Mouse (Mus musculus) testis, adult 2 months (tissue): ENCODE results near the gene Ghrhr. TPM values are rescaled to one million over a fixed set of nuclear protein-coding genes. Genes with fewer than 3 reads are reported as not detected.

ENCODE experiments used
- H3K27ac ChIP-seq: fragments of 200-500 bp; 2 replicates; pipeline ENCODE4 v1.5.1; 2012; ENCODE audit warnings: low read depth, low read length; ENCODE audit not compliant: control insufficient read depth, insufficient read depth
- H3K27me3 ChIP-seq: fragments of 200-500 bp; 2 replicates; pipeline ENCODE4 v1.6.1; 2012; ENCODE audit warnings: mild to moderate bottlenecking, low read length, moderate library complexity; ENCODE audit not compliant: control insufficient read depth, insufficient read depth
- H3K36me3 ChIP-seq: fragments of 200-500 bp; 2 replicates; pipeline ENCODE4 v1.6.1; 2012; ENCODE audit warnings: mild to moderate bottlenecking, low read length; ENCODE audit not compliant: control insufficient read depth, insufficient read depth
- H3K4me1 ChIP-seq: fragments of 200-500 bp; 2 replicates; pipeline ENCODE4 v1.6.1; 2012; ENCODE audit warnings: low read length; ENCODE audit not compliant: control insufficient read depth, insufficient read depth
- H3K4me3 ChIP-seq: fragments of 200-500 bp; 2 replicates; pipeline ENCODE4 v1.5.1; 2012; ENCODE audit warnings: low read depth, mild to moderate bottlenecking, low read length, moderate library complexity, mixed read lengths; ENCODE audit not compliant: control insufficient read depth
- CTCF ChIP-seq: fragments of 200-500 bp; IDR thresholded peaks from 2 replicates; pipeline ENCODE4 v1.5.1; 2012; ENCODE audit warnings: low read depth, mild to moderate bottlenecking, inconsistent platforms, low read length, moderate library complexity; ENCODE audit not compliant: control insufficient read depth, insufficient read depth, insufficient replicate concordance
- POLR2A ChIP-seq: fragments of 200-500 bp; IDR thresholded peaks from 2 replicates; pipeline ENCODE4 v1.6.1; 2012; ENCODE audit warnings: low read depth, mild to moderate bottlenecking, inconsistent platforms, low read length, moderate library complexity; ENCODE audit not compliant: control insufficient read depth
- polyA plus RNA-seq: library from polyadenylated mRNA; depleted of rRNA; stranded (reverse); fragments of >200 nt; gene quantifications from 2 replicates; pipeline ENCODE4 v1.2.3, GENCODE M21; 2012

Gene Ghrhr
- polyA plus RNA-seq, 1 experiment, result not detected

DNA sequence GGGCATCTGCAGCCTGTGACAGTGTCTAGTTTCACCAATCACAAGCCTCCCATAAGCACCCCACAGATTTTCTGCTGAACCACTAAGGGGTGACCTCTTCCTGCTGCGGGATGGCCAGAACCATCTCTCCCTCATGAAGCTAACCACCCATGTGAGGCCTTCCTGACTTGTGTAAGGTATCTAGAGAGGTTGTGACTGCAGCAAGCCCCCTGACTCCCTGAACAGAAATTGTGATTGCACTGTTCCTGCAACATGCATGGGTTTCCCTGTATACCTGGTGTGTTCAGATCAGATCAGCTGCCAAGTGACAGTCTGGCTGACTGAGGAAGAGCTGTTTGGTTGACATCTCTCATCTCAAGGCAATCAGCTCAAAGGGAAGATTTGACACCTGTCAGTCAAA lies 13.4 kb upstream of the Ghrhr start:
- no peaks in the 10 kb centered on the region for H3K36me3 ChIP-seq
- no peak for TF ChIP-seq CTCF
- TF ChIP-seq POLR2A, result no peak
- H3K4me1 ChIP-seq, result no peaks in the 10 kb centered on the region
- H3K27ac ChIP-seq, result no peak overlapping the region
- H3K27me3 ChIP-seq, result no peaks in the 10 kb centered on the region
- H3K4me3 ChIP-seq, result no peak overlapping the region

DNA sequence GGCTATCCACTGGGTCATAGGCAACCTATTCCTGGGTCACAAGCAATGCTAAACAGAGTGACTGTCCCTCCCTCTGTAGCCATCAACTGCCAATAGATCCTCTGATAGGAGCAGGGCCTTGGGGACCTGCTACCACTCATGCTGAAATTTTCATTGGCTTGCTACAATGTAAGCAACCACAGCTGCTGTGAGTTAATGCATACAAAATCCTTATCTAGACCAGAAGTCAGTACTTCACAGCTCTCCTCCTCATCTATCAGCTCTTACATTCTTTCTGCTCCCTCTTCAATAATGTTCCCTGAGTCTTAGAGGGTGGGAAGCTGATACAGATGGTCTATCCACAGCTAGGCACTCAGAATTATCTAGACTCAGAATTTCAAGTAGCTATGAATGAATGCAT lies 9.0 kb upstream of the Ghrhr start:
- Histone ChIP-seq H3K4me1 (no peaks in the 10 kb centered on the region), H3K4me3 (no peak overlapping the region), H3K27ac (no peak overlapping the region), H3K36me3 (no peaks in the 10 kb centered on the region), H3K27me3 (no peaks in the 10 kb centered on the region)
- TF ChIP-seq CTCF, result no peak
- TF ChIP-seq POLR2A, result no peak

DNA sequence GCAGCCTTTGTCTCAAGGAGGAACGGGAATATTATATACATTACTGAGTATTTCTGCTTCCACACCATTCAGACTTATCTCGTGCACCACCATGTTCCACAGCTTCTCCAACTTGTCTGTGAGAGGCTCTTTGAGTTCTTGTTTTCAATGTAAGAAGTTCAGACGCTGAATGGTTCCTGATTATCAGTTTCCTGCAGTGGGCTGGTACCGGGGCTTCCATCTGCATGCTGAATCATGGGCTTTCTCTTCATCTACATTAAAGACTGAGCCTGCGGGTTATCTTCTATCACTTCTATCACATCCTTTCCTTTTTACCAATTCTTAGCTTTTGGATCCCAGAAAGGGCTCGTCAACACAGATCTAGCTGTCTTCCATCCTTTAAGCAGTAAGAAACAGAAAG lies 5.3 kb upstream of the Ghrhr start:
- Histone ChIP-seq H3K27ac (no peak overlapping the region), H3K4me3 (no peak overlapping the region), H3K4me1 (no peaks in the 10 kb centered on the region), H3K36me3 (no peaks in the 10 kb centered on the region), H3K27me3 (no peaks in the 10 kb centered on the region)
- TF ChIP-seq POLR2A (no peak), CTCF (no peak)

DNA sequence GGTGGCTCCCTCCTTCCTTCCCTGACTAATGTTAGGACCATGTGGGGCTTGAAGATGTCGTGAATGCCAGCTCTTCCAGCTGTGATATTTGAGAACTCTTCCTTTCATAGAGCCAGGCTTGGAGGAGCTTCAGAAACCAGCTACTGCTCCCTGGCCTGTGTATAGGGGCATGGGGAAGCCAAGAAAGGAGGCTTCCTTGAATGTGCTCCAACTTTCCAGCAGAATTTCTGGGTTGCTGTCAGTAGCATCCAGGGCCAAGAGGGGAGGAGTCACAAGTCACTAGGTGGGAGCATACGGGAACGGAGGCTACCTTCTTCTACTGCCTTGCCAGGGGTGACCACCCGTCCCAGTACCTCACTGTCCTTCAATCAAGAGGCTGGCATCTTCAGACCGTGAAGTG lies 416 bp downstream of the Ghrhr start:
- no peak for TF ChIP-seq CTCF
- TF ChIP-seq POLR2A, result no peak
- H3K4me1 ChIP-seq, result no peaks in the 10 kb centered on the region
- no peaks in the 10 kb centered on the region for H3K36me3 ChIP-seq
- no peak overlapping the region for H3K4me3 ChIP-seq
- H3K27ac ChIP-seq, result no peak overlapping the region
- H3K27me3 ChIP-seq, result no peaks in the 10 kb centered on the region

DNA sequence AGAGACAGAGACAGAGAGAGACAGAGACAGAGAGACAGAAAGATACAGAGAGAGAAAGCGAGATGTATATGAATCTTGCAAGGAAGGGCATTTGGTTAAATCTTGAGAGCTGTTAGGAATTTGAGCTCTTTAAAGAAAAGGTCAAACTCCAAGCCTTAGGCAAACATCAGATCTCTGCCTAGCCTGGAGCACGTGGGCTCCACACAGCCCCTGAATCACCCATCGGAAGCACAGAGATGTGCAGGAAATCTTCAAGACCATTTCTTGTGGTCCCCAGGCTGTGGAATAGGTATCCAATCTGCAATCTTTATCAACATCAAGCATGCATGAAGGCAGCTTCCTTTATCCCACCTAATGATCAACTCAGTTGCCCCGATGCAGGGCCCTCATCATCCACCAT lies 1.4 kb downstream of the Ghrhr start:
- TF ChIP-seq CTCF (no peak), POLR2A (no peak)
- Histone ChIP-seq H3K27me3 (no peaks in the 10 kb centered on the region), H3K4me3 (no peak overlapping the region), H3K36me3 (no peaks in the 10 kb centered on the region), H3K4me1 (no peaks in the 10 kb centered on the region; the same call in 1 of the 2 replicates), H3K27ac (no peak overlapping the region)

DNA sequence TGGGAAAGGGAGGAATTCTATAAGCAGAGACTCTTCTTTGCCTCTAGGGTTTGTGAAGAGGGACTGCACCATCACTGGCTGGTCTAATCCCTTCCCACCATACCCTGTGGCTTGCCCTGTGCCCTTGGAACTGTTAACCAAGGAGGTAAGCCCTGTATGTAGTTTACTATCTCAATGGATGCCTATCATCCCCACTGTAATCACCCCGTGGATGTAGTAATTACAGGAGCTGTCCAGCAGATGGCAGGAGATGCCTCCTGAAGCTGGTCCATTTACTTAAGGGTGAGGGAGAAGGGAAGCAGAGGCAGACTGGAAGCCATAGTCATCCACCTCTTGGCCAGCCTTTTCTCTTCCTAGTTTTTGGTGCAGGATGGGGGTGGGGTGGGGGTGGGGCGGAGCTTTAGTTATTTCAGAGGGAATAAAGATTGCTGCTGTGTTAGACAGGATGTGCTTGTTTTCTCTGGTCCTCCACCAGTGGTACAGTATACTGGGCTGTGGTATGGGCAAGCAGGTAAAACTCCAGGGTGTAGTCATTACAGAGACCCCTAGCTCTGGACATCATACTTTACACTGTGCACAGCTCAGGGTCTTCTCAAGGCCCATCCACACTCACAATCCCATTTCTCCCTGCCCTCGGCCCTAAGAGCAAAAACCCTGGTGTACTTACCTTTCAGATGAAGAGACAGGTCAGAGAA lies 3.7 kb downstream of the Ghrhr start:
- TF ChIP-seq CTCF (peak; percentile 31; the same call in 1 of the 2 replicates), POLR2A (no peak)
- no peak overlapping the region for H3K4me3 ChIP-seq
- H3K27me3 ChIP-seq, result no peaks in the 10 kb centered on the region
- no peak overlapping the region for H3K27ac ChIP-seq
- no peaks in the 10 kb centered on the region; the same call in 1 of the 2 replicates for H3K4me1 ChIP-seq
- H3K36me3 ChIP-seq, result no peaks in the 10 kb centered on the region

DNA sequence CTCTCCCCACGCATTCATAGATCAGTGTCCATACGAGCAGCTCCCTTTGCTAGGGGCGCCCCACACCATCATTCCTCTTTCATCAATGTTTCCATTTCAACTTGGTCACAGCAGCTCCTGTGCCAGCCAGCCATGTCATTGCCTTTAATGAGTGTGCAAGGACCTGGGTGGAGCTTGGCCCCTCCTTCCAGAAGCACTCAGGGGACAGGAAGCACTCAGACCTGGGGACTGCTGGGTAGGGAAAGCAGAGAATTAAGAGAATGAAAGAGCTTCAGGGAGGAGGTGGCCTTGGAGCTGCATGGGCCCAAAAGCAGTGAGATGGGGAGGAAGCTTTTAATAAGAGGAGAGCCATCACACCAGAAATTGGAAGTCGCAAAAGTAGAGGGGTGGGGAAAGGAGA lies 5.9 kb downstream of the Ghrhr start:
- Histone ChIP-seq H3K27me3 (no peaks in the 10 kb centered on the region), H3K4me1 (no peaks in the 10 kb centered on the region; the same call in 1 of the 2 replicates), H3K36me3 (no peaks in the 10 kb centered on the region), H3K27ac (no peak overlapping the region), H3K4me3 (no peak overlapping the region)
- no peak for TF ChIP-seq CTCF
- no peak for TF ChIP-seq POLR2A

DNA sequence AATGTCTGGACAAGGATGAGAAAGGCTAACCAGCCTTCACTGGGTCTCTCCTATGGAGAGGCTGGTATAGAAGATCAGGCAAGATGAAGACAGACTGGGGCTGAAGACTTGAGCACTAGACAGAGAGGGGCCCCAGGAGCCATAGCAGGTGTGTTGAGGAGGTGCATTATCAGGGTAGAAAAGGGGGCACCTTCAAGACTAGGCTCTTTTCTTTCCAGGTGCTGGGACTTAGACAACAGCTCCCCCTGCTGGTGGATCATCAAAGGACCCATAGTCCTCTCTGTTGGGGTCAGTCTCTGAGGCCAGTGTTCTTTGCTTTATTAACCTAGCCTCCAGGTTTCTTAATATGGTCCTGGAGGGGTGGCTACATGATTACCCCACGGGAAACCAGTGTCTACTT lies 7.8 kb downstream of the Ghrhr start:
- H3K4me1 ChIP-seq, result peaks cover 2% of the 10 kb centered on the region; the same call in 1 of the 2 replicates
- H3K27me3 ChIP-seq, result no peaks in the 10 kb centered on the region
- H3K4me3 ChIP-seq, result no peak overlapping the region
- peak; percentile 38; the same call in 1 of the 2 replicates for TF ChIP-seq CTCF
- TF ChIP-seq POLR2A, result no peak
- no peak overlapping the region for H3K27ac ChIP-seq
- H3K36me3 ChIP-seq, result no peaks in the 10 kb centered on the region
